Mouse (Mus musculus): ENCODE data around the gene Ppfia3. TPM values are rescaled to one million over a fixed set of nuclear protein-coding genes. Genes with fewer than 3 reads are reported as not detected.

The Ppfia3 gene
- polyA plus RNA-seq, 1 experiment from 2014 or later: 30.4 TPM

GRCm38 (mm10) chr7:45369022-45369745, 2.4 kb upstream of the Ppfia3 start:
- Histone ChIP-seq H3K9ac (replicated peaks; ENCODE audit: low read depth, low read length) (no peak overlapping the region), H3K4me3 (ENCODE audit: low read depth, low read length) (no peak overlapping the region; the same call in 1 of the 2 replicates), H3K4me1 (ENCODE audit: control insufficient read depth, insufficient read depth, low read length) (peaks cover 27% of the 10 kb centered on the region), H3K27ac (ENCODE audit: low read depth, low read length) (no peak overlapping the region), H3K27me3 (ENCODE audit: control insufficient read depth, insufficient read depth, low read length) (peaks cover 5% of the 10 kb centered on the region), H3K36me3 (ENCODE audit: control insufficient read depth, insufficient read depth, low read length) (peaks cover 11% of the 10 kb centered on the region; the same call in 1 of the 2 replicates), H3K4me2 (ENCODE audit: low read depth, low read length) (peak overlapping the region; percentile 79), H3K9me3 (ENCODE audit: control insufficient read depth, low read length) (no peaks in the 10 kb centered on the region)
- 71% methylated on average over 16 of the region's 16 CpGs for WGBS
- ATAC-seq (ENCODE audit: low read depth): no peak

DNA sequence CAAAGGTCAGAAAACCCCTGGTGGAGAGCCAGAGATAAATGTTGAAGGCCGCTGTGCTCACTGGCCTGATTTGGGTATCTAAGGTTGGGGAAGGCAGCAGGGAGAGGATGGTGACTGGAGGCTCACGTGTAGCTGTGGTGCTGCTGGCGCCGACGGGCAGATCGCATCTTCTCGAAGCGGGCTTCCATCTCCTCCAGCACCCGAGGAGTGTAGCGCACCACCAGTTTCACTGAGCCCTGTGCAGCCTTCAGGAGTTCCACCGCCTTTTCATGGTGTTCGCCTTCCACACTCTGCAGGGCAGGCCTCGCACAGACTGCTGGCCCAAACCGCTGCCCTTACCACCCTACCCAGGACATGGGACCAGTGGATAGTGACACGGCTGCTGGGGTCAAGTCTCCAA, 1.4 kb upstream of the Ppfia3 start:
- H3K27me3 ChIP-seq (ENCODE audit: control insufficient read depth, insufficient read depth, low read length): peaks cover 5% of the 10 kb centered on the region
- H3K27ac ChIP-seq (ENCODE audit: low read depth, low read length): no peak overlapping the region
- peaks cover 6% of the 10 kb centered on the region; the same call in 1 of the 2 replicates for H3K36me3 ChIP-seq (ENCODE audit: control insufficient read depth, insufficient read depth, low read length)
- peaks cover 27% of the 10 kb centered on the region for H3K4me1 ChIP-seq (ENCODE audit: control insufficient read depth, insufficient read depth, low read length)
- peak overlapping the region; percentile 79 for H3K4me2 ChIP-seq (ENCODE audit: low read depth, low read length)
- H3K9ac ChIP-seq (replicated peaks; ENCODE audit: low read depth, low read length): peak overlapping the region; percentile 65; the same call in 1 of the 2 replicates
- no peak for ATAC-seq (ENCODE audit: low read depth)
- 81% methylated on average over 15 of the region's 15 CpGs for WGBS
- no peaks in the 10 kb centered on the region for H3K9me3 ChIP-seq (ENCODE audit: control insufficient read depth, low read length)
- peak overlapping the region; percentile 81; the same call in 1 of the 2 replicates for H3K4me3 ChIP-seq (ENCODE audit: low read depth, low read length)

DNA sequence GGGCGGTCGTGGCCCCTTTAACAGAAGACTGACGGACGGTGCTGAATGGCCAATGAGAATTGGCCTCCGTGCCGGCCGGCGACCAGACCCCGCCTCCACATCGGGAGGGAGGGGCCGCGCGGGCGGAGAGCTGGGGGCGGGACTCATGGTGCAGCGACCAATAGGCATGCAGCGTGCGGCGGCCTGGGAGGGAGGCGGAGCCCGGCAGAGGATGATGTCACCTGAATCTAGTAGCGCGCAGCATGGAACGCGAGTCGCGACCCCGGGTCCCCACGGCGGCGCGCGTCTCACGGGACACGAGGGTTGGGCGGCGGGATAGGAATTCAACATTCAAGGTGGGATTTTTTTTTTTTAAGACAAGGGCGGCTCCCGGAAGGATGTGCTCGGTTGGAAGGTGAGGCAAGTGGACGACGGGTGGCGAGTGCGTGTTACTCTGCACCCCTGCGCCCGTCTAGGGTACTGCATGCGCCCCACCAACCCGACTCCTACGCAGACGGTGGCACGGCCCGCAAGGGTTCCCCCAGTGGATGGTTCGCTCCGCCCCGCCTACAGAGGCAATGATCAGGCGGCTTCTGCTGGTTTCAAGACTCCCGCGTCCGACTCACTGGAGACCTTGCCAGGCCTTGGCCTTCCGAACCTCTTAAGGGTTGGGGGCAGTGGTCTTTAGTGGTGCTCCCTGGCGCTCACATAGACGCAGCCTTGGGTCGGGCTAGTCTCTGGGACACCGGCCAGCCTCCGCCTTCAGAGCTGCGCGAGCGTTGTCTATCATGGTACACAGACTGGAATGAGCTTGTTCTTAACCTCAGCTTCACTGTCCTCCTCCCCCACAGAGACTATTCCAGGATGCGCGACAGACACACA, 431 bp upstream of the Ppfia3 start:
- Histone ChIP-seq H3K9me3 (ENCODE audit: control insufficient read depth, low read length) (no peaks in the 10 kb centered on the region), H3K4me1 (ENCODE audit: control insufficient read depth, insufficient read depth, low read length) (peaks cover 28% of the 10 kb centered on the region), H3K36me3 (ENCODE audit: control insufficient read depth, insufficient read depth, low read length) (no peaks in the 10 kb centered on the region), H3K4me3 (ENCODE audit: low read depth, low read length) (peak overlapping the region; percentile 81), H3K9ac (replicated peaks; ENCODE audit: low read depth, low read length) (peak overlapping the region; percentile 95), H3K27me3 (ENCODE audit: control insufficient read depth, insufficient read depth, low read length) (peaks cover 5% of the 10 kb centered on the region), H3K4me2 (ENCODE audit: low read depth, low read length) (peak overlapping the region; percentile 79), H3K27ac (ENCODE audit: low read depth, low read length) (peak overlapping the region; percentile 87)
- ATAC-seq (ENCODE audit: low read depth): peak; percentile 89
- WGBS: under 1% methylated on average over 68 of the region's 70 CpGs

DNA sequence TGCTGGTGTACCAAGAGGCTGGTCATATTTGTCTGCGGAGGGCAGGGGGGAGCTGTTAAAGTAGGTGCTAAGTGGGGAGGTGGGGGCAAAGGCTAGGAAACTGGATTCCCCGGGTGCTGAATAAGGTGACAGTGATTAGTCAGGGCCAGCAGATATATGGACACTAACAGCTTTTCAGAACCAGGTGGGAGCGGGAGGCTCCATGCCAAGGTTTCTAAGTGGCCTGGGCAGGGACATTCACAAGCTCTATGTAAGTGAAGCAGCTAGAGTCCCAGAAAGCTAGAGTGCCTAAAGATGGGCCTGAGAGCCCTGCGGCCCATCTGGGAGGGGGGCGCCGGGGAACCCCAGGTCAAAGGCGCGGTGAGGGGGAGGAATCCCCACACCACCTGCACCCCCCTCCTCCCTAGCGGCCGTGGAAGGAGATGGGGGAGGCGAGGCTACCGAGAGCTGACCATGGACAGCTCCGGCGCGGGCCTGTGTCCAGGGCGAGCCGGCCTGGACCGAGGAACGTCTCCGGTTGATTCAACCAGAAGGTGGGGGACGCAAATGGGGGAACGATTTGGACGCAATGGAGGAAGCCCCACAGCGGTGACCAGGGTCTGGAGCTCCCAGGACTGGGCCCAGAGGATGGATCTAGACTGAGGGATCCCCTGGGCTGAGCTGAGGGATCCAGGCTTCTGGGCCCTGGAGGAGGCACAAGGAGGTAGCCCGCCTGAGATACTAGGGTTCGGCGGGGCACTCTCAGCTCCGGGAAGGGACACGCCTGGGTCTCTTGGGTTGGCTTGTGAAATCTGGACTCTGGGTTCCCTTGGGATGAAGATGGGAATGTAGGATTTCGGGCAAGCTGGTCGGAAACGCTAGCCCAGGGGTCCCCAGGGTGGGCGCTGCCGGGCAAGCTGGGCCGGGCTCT, 822 bp downstream of the Ppfia3 start:
- Histone ChIP-seq H3K9me3 (ENCODE audit: control insufficient read depth, low read length) (no peaks in the 10 kb centered on the region), H3K4me3 (ENCODE audit: low read depth, low read length) (peak overlapping the region; percentile 81), H3K4me1 (ENCODE audit: control insufficient read depth, insufficient read depth, low read length) (peaks cover 37% of the 10 kb centered on the region), H3K9ac (replicated peaks; ENCODE audit: low read depth, low read length) (peak overlapping the region; percentile 95), H3K4me2 (ENCODE audit: low read depth, low read length) (peak overlapping the region; percentile 79), H3K27ac (ENCODE audit: low read depth, low read length) (peak overlapping the region; percentile 71), H3K36me3 (ENCODE audit: control insufficient read depth, insufficient read depth, low read length) (no peaks in the 10 kb centered on the region), H3K27me3 (ENCODE audit: control insufficient read depth, insufficient read depth, low read length) (peaks cover 5% of the 10 kb centered on the region)
- 2% methylated on average over 35 of the region's 35 CpGs for WGBS
- peak; percentile 9; the same call in 1 of the 2 replicates for ATAC-seq (ENCODE audit: low read depth)

DNA sequence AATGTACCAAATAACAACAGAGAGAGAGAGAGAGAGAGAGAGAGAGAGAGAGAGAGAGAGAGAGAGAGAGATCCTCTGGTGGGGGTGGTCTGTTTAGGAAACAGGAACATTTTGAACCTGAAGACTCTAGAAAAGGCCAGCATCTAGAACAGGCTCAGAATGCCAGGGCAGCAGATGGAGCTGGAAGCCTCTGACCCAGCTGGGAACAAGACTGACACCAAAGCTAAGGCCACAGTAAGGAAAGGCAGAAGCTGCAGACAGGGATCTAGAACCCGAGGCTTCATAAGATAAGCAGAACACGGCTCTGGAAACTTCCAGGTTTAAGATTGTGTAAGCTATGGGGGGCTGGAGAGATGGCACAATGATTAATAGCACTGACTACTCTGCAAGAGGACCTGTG, 2.8 kb downstream of the Ppfia3 start:
- H3K9ac ChIP-seq (replicated peaks; ENCODE audit: low read depth, low read length): no peak overlapping the region
- 95% methylated on average over 2 of the region's 2 CpGs for WGBS
- H3K27ac ChIP-seq (ENCODE audit: low read depth, low read length): no peak overlapping the region
- H3K27me3 ChIP-seq (ENCODE audit: control insufficient read depth, insufficient read depth, low read length): peaks cover under 1% of the 10 kb centered on the region; the same call in 1 of the 2 replicates
- H3K4me2 ChIP-seq (ENCODE audit: low read depth, low read length): no peak overlapping the region
- peaks cover 28% of the 10 kb centered on the region for H3K4me1 ChIP-seq (ENCODE audit: control insufficient read depth, insufficient read depth, low read length)
- H3K9me3 ChIP-seq (ENCODE audit: control insufficient read depth, low read length): no peaks in the 10 kb centered on the region
- no peak overlapping the region for H3K4me3 ChIP-seq (ENCODE audit: low read depth, low read length)
- H3K36me3 ChIP-seq (ENCODE audit: control insufficient read depth, insufficient read depth, low read length): peaks cover 4% of the 10 kb centered on the region; the same call in 1 of the 2 replicates
- ATAC-seq (ENCODE audit: low read depth): no peak

DNA sequence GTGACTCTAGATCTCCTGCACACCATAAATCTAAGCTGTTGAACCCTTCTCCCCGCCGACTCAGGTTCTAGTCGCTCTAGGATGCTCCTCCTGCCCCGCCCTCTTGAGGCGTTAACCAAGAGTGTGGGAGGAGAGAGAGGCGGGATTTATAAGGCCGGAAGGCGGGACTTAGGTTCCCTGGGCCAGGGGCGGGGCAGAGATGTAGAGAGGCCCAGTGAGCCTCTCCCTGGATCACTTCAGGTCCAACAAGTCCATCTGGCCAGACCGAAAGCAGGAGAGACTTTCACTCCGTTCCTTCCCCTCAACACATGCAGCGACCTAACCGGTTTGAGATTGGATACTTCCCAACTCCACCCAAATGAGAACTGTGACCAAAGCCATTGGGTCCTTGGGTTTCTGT, 4.0 kb downstream of the Ppfia3 start:
- Histone ChIP-seq H3K4me3 (ENCODE audit: low read depth, low read length) (peak overlapping the region; percentile 4; the same call in 1 of the 2 replicates), H3K9me3 (ENCODE audit: control insufficient read depth, low read length) (no peaks in the 10 kb centered on the region), H3K27ac (ENCODE audit: low read depth, low read length) (no peak overlapping the region), H3K27me3 (ENCODE audit: control insufficient read depth, insufficient read depth, low read length) (no peaks in the 10 kb centered on the region), H3K4me2 (ENCODE audit: low read depth, low read length) (no peak overlapping the region), H3K9ac (replicated peaks; ENCODE audit: low read depth, low read length) (no peak overlapping the region), H3K36me3 (ENCODE audit: control insufficient read depth, insufficient read depth, low read length) (peaks cover 8% of the 10 kb centered on the region; the same call in 1 of the 2 replicates), H3K4me1 (ENCODE audit: control insufficient read depth, insufficient read depth, low read length) (peaks cover 20% of the 10 kb centered on the region)
- 3% methylated on average over 13 of the region's 13 CpGs for WGBS
- no peak for ATAC-seq (ENCODE audit: low read depth)

GRCm38 (mm10) chr7:45361243-45361804, 5.5 kb downstream of the Ppfia3 start:
- Histone ChIP-seq H3K36me3 (ENCODE audit: control insufficient read depth, insufficient read depth, low read length) (peaks cover 17% of the 10 kb centered on the region), H3K9ac (replicated peaks; ENCODE audit: low read depth, low read length) (peak overlapping the region; percentile 63), H3K4me2 (ENCODE audit: low read depth, low read length) (peak overlapping the region; percentile 85), H3K9me3 (ENCODE audit: control insufficient read depth, low read length) (no peaks in the 10 kb centered on the region), H3K27me3 (ENCODE audit: control insufficient read depth, insufficient read depth, low read length) (no peaks in the 10 kb centered on the region), H3K4me3 (ENCODE audit: low read depth, low read length) (peak overlapping the region; percentile 40), H3K4me1 (ENCODE audit: control insufficient read depth, insufficient read depth, low read length) (peaks cover 19% of the 10 kb centered on the region), H3K27ac (ENCODE audit: low read depth, low read length) (peak overlapping the region; percentile 52; the same call in 1 of the 2 replicates)
- under 1% methylated on average over 43 of the region's 43 CpGs for whole genome bisulfite sequencing
- peak; percentile 85 for ATAC-seq (ENCODE audit: low read depth)

DNA sequence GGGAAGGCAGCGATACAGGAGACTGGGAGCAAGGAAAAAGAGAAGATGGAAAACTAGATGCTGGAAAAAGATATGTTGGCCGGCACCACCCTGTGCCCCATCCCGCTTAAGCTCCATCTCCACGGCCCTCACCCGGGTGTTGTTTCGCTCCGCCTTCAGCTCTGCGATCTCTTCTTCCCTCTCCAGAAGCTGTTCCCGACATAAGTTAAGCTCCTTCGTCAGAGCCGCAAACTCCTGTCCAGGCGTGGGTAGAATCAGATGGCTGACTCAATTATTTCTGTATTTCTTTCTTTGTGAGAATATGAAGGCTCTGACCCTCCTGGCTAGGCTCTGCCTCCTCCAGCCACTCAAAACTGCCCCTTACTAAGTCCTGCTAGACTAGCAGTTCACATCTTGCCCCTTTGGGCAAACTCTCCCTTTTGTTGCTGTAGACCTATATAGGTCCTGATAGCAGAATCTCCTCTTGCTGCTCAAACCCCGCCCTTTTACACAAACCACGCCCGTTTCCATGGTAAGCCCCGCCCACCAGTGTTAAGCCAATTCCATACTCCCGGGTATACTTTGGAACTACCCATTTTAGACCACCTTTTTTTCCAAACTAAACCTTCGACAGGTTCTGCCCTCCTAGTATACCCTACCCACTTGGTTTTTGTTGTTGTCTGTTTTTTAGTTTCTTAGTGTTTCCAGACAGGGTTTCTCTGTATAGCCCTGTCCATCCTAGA, 6.3 kb downstream of the Ppfia3 start:
- no peak overlapping the region for H3K9ac ChIP-seq (replicated peaks; ENCODE audit: low read depth, low read length)
- H3K4me3 ChIP-seq (ENCODE audit: low read depth, low read length): no peak overlapping the region
- H3K4me1 ChIP-seq (ENCODE audit: control insufficient read depth, insufficient read depth, low read length): peaks cover 16% of the 10 kb centered on the region
- peaks cover 19% of the 10 kb centered on the region for H3K36me3 ChIP-seq (ENCODE audit: control insufficient read depth, insufficient read depth, low read length)
- no peak overlapping the region for H3K4me2 ChIP-seq (ENCODE audit: low read depth, low read length)
- no peaks in the 10 kb centered on the region for H3K9me3 ChIP-seq (ENCODE audit: control insufficient read depth, low read length)
- H3K27me3 ChIP-seq (ENCODE audit: control insufficient read depth, insufficient read depth, low read length): no peaks in the 10 kb centered on the region
- ATAC-seq (ENCODE audit: low read depth): no peak
- WGBS: 54% methylated on average over 18 of the region's 18 CpGs
- no peak overlapping the region for H3K27ac ChIP-seq (ENCODE audit: low read depth, low read length)

Data from neural tube, embryonic 14.5 days (tissue).